7 mouse cellular contexts compared by ENCODE assay signal in the genomic region with DNA sequence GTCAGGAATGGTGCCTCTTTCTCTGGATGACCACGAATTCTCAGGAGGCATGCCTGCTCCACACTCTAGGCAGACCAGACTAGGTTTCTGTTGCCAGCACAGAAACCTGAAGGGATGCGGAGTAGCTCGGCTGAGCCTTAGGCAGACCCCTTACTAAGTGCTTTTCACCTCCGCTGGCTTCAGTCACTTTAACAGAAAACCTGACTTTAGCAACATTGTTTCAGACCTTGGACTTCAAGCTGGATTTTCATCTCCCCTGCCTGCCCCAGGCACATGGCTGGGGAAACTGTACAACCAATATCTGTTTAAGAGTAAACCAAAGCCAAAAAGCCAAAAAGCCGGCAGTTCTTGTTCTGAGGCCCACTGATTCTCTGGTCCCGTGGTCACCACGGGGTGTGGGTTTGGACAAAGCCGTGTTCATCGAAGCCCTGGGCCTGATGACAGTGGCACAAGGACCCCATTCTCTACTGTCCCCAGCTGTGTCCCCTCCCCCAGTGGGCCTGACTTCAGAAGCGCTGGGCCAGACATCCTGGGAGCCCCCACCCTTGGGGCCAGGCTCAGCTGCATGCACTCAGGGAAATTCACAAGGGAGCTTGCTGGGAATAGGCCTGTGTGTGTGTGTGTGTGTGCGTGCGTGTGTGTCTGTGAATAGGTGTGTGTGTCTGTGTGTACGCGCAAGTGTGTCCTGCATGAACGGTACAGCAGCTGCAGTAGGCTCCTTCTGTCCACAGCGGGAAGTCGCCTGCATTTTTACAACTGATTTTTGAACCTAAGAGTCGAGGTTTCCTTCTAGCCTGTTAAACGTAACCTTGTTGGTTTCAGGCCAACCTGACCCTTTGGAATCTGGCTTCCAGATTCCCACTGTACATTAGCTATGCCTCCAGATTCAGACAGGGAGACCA. TPM values are rescaled to one million over a fixed set of nuclear protein-coding genes. Genes with fewer than 3 reads are reported as not detected.
A peak's percentile ranks its signal among the peaks of the same experiment; 100 is the strongest.
DNase-seq lines count a peak whose midpoint lies in the region; ATAC-seq and TF ChIP-seq lines count a peak whose summit lies in the region.

No protein-coding gene starts in this region.

- H3K9me3 ChIP-seq in liver, embryonic 11.5 days (ENCODE audit: control insufficient read depth, low read length) = no peaks in the 10 kb centered on the region
- H3K9me3 ChIP-seq in stomach, postnatal 0 days (ENCODE audit: control insufficient read depth, low read length) = no peaks in the 10 kb centered on the region

- peak overlapping the region; percentile 44 for H3K27ac ChIP-seq in liver, embryonic 11.5 days (ENCODE audit: low read depth, low read length)
- 0 out of 2 replicates have a peak overlapping the region, but pooled peaks have one; percentile 4 for H3K27ac ChIP-seq in stomach, postnatal 0 days (replicated peaks)

- DNase-seq in Muller cell, postnatal 12 days (ENCODE audit: inconsistent ontology term) = peak; percentile 72
- DNase-seq in cerebellum, adult 9-11 months = peak; percentile 75
- DNase-seq in frontal cortex, adult 2 months (ENCODE audit: extremely low spot score in 1 of 2, low spot score in 1 of 2) = peak; percentile 67 to 69
- DNase-seq in kidney, adult 9 months = peak; percentile 86
- DNase-seq in liver, embryonic 11.5 days (ENCODE audit: low spot score) = no peak
- DNase-seq in stomach, postnatal 0 days (ENCODE audit: low spot score) = no peak

- no peak overlapping the region; the same call in 1 of the 2 replicates for H3K9ac ChIP-seq in liver, embryonic 11.5 days (ENCODE audit: low read depth, low read length)
- no peak overlapping the region for H3K9ac ChIP-seq in stomach, postnatal 0 days (ENCODE audit: low read length)

- peaks cover 73% of the 10 kb centered on the region for H3K4me1 ChIP-seq in liver, embryonic 11.5 days (replicated peaks; ENCODE audit: control insufficient read depth, insufficient read depth, low read length)
- peaks cover 23% of the 10 kb centered on the region for H3K4me1 ChIP-seq in stomach, postnatal 0 days (replicated peaks; ENCODE audit: control insufficient read depth, insufficient read depth)

- ATAC-seq in liver, embryonic 11.5 days (replicated peaks; ENCODE audit: low FRiP score) = 0 out of 2 replicates have a peak, but pooled peaks have one; percentile 26
- ATAC-seq in stomach, postnatal 0 days (ENCODE audit: low FRiP score, low TSS enrichment) = no peak; the same call in 1 of the 2 replicates
- ATAC-seq in erythroid progenitor cell, adult 5-6 weeks (replicated peaks; ENCODE audit: low FRiP score, poor library complexity, severe bottlenecking) = no peak

- H3K4me3 ChIP-seq in liver, embryonic 11.5 days (ENCODE audit: low read depth, low read length) = no peak overlapping the region
- no peak overlapping the region for H3K4me3 ChIP-seq in stomach, postnatal 0 days (ENCODE audit: low read depth, low read length)

- no peak overlapping the region for H3K4me2 ChIP-seq in liver, embryonic 11.5 days
- H3K4me2 ChIP-seq in stomach, postnatal 0 days (replicated peaks; ENCODE audit: low read depth) = no peak overlapping the region

- H3K27me3 ChIP-seq in liver, embryonic 11.5 days (replicated peaks; ENCODE audit: control insufficient read depth, insufficient read depth, low read length) = peaks cover 33% of the 10 kb centered on the region
- H3K27me3 ChIP-seq in stomach, postnatal 0 days (ENCODE audit: control insufficient read depth, insufficient read depth, low read length) = no peaks in the 10 kb centered on the region

- TF ChIP-seq CTCF in stomach, postnatal 0 days (IDR thresholded peaks at IDR 0.05; ENCODE audit: low read depth) = no peak

- no peak for TF ChIP-seq EP300 in stomach, postnatal 0 days (optimal IDR thresholded peaks at IDR 0.05)

- WGBS in liver, embryonic 11.5 days = 65% methylated on average over 19 of the region's 19 CpGs
- WGBS in stomach, postnatal 0 days = 66% methylated on average over 19 of the region's 19 CpGs

- no peaks in the 10 kb centered on the region; the same call in 1 of the 2 replicates for H3K36me3 ChIP-seq in liver, embryonic 11.5 days (ENCODE audit: control insufficient read depth, insufficient read depth, low read length)
- no peaks in the 10 kb centered on the region for H3K36me3 ChIP-seq in stomach, postnatal 0 days (ENCODE audit: control insufficient read depth, insufficient read depth, low read length)

RNA-seq across cellular contexts. Expression of a gene that starts 8.9 kb away (rescaled TPM):
- polyA plus RNA-seq in frontal cortex, adult 2 months (2012; rRNA removed) = 16.9 and 17.2 TPM in 2 replicates
- 6.7 and 8.8 TPM in 2 replicates for polyA plus RNA-seq in liver, embryonic 11.5 days (2014; fragmentation: Nextera tagmentation; extraction: Ambion mirVana)
- 2.7 and 2.9 TPM in 2 replicates for polyA plus RNA-seq in stomach, postnatal 0 days (2015; fragmentation: Nextera tagmentation; extraction: Ambion mirVana)
- 2.5 and 2.9 TPM in 2 replicates for total RNA-seq in erythroid progenitor cell, adult 5-6 weeks (2015; ENCODE audit: low replicate concordance)
- 1.4 TPM in 2 replicates for total RNA-seq in erythroid progenitor cell, adult 5-6 weeks (2017; ENCODE audit: low replicate concordance)

Comparison
In these comparisons a context has a peak if more than half of its experiments do, and no peak if none do; other contexts are left out.
1. DNase-seq: peak in Muller cell, postnatal 12 days (single experiment), cerebellum, adult 9-11 months (single experiment), frontal cortex, adult 2 months (2 of 2) and kidney, adult 9 months (single experiment); none in liver, embryonic 11.5 days (single experiment) and stomach, postnatal 0 days (single experiment).